Mouse (Mus musculus) layer of hippocampus, adult 2 months (tissue): Measurements from ENCODE around the gene Tcf7l2. TPM values are rescaled to one million over a fixed set of nuclear protein-coding genes. Genes with fewer than 3 reads are reported as not detected.
A peak's percentile ranks its signal among the peaks of the same experiment; 100 is the strongest.

ENCODE experiments used
- DNase-seq, 2 experiments: peaks; one replicate each; pipeline ENCODE4 v3.0.0; 2022; ENCODE audit warnings: low spot score in 2 of 2
- H3K27ac ChIP-seq: fragments of 200-600 bp; 2 replicates; pipeline ENCODE4 v1.8.1; 2022
- H3K4me3 ChIP-seq: fragments of 200-600 bp; 2 replicates; pipeline ENCODE4 v1.8.1; 2022; ENCODE audit warnings: mild to moderate bottlenecking
- CTCF ChIP-seq: fragments of 200-600 bp; conservative IDR thresholded peaks from 2 replicates; pipeline ENCODE4 v1.8.1; 2022; ENCODE audit warnings: antibody characterized with exemption, mild to moderate bottlenecking, moderate library complexity
- long read RNA-seq, 2 experiments: library from polyadenylated mRNA; stranded (forward); transcript quantifications; one replicate each; pipeline ENCODE4 v2.0.0; 2021; ENCODE audit warnings: borderline mapping rate in 2 of 2
- total RNA-seq, 2 experiments: library from RNA; stranded (reverse); gene quantifications; 2 replicates each; pipeline ENCODE4 v1.2.3; 2021

Gene Tcf7l2
- total RNA-seq = 10 to 100 TPM in 1 of 2 experiments, 1 to 10 TPM in 1; 9.9 to 11.3 TPM
- long read RNA-seq, experiment 1, partial matches to known transcripts = 1 of 2 reads
- long read RNA-seq, experiment 1, other reads (novel, unspliced or antisense) = 1 of 2 reads
- long read RNA-seq, experiment 2, partial matches to known transcripts = 2 of 7 reads
- long read RNA-seq, experiment 2, other reads (novel, unspliced or antisense) = 3 of 7 reads

DNA sequence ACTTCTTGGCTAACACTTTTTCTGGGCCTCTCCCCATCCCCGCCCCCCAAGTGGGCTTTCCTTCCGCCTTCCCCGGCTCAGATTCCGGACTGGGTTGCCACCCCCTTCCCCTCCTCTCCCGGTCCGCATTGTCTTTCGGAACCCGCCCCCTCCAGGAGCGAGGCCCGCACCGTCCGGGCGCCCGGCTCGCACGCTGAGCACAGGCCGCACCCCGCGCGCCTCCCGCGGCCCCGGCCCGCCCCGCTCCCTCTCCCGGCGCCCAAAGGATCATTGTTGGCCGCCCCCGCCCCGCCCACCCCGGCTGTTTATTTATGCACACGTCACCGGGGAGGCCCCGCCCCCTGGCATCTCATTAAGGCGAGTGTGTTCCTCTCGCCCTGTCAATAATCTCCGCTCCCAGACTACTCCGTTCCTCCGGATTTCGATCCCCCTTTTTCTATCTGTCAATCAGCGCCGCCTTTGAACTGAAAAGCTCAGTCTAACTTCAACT, at the start of gene Tcf7l2:
Gene Tcf7l2 (plus strand): TSS at position 382 of the 490 bp plus-strand sequence.
- peak within 1 kb of the TSS; percentile 63 for H3K4me3 ChIP-seq
- H3K27ac ChIP-seq = peak within 1 kb of the TSS; percentile 87
- peak; percentile 47 to 59 for DNase-seq
- peak; percentile 21 for TF ChIP-seq CTCF

GRCm38 (mm10) chr19:55694651-55695050, 47.0 kb upstream of the Tcf7l2 start:
- no peak for DNase-seq
- TF ChIP-seq CTCF = no peak
- Histone ChIP-seq H3K27ac (no peak overlapping the region), H3K4me3 (no peak overlapping the region)

DNA sequence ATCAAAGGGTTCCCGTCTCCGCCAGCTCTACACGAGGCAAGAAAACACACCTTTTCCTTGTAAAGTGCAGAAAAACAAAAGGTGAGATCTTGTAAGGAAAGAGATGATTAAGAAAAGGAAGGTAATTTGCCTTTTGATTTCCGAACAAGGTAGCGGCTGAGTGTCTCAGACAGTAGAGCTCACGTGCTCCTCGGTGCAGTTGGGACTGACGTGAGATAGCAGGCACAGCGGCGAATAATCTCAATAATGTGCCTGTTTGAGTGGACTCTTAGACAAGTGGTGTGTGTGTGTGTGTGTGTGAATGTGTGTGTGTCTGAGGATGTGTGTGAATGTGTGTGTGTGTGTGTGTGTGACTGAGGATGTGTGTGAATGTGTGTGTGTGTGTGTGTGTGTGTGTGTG, 46.2 kb upstream of the Tcf7l2 start:
- Histone ChIP-seq H3K4me3 (no peak overlapping the region), H3K27ac (no peak overlapping the region)
- no peak for TF ChIP-seq CTCF
- DNase-seq = no peak

- H3K4me3 ChIP-seq = no peak overlapping the region
- H3K27ac ChIP-seq = no peak overlapping the region
- TF ChIP-seq CTCF = no peak
- DNase-seq = no peak
Measured at GRCm38 (mm10) chr19:55698892-55699291, 42.7 kb upstream of the Tcf7l2 start.

DNA sequence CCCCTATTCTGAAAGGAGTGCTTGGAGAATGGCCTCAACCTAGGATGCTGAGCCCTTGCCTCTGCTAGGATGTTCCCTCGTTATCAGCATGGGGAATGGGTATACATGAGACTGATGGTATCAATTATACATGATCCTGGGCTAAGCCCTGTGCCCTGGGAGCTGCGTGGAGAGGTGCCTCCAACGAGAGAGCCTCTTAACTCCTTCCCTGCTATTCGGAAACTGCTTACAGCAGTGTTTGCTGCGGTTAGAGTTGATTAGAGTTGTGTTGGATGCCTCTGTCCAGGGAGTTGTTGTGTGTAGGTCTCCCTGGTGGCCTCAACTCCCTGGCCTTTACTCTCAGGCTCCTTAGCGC, 41.4 kb upstream of the Tcf7l2 start:
- DNase-seq = no peak
- H3K27ac ChIP-seq = no peak overlapping the region
- no peak overlapping the region for H3K4me3 ChIP-seq
- TF ChIP-seq CTCF = no peak

- TF ChIP-seq CTCF = no peak
- no peak for DNase-seq
Measured at GRCm38 (mm10) chr19:55700569-55701282, 40.9 kb upstream of the Tcf7l2 start.

DNA sequence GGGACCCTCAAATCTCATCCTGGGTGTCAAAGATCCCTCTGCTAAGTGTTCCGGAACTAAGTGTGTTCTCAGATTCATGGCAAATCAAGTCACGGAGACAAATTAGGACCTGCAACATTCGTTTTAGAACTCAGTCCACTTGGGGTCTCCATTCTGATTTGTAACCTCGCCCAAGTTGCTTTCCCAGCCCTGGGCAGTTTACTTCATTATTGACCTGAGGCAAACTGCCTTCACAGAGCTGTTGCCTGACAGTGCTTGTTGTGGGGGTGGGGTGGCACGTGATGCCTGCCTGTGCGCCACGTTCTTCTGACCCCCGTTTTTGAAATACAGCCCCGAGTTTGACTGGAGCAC, 40.4 kb upstream of the Tcf7l2 start:
- no peak for TF ChIP-seq CTCF
- no peak overlapping the region for H3K27ac ChIP-seq
- H3K4me3 ChIP-seq = no peak overlapping the region
- no peak for DNase-seq

More at GRCm38 (mm10) chr19:55700569-55701282, 40.9 kb upstream of the Tcf7l2 start:
- no peak overlapping the region for H3K27ac ChIP-seq
- H3K4me3 ChIP-seq = no peak overlapping the region

GRCm38 (mm10) chr19:55702081-55702480, 39.5 kb upstream of the Tcf7l2 start:
- no peak overlapping the region for H3K27ac ChIP-seq
- no peak for TF ChIP-seq CTCF
- DNase-seq = no peak
- H3K4me3 ChIP-seq = no peak overlapping the region

DNA sequence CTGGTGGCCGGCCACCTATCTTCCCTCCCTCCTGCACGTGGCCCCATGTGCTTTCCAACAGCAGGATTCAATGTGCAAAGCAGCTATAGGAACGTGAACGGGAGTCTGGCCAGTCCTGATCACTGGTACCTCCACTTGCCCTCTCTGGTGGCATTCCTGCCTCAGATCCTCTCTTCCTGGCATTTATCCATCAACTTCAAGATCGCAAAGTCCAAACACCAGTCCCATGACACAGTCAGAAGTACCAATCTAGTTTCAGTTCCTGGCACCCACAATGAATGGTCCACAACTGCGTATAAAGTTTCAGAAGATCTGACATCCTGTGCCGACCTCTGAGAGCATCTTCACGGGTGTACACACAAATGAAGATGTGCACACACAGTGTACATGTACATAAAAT, 38.9 kb upstream of the Tcf7l2 start:
- DNase-seq = no peak
- TF ChIP-seq CTCF = no peak
- no peak overlapping the region for H3K27ac ChIP-seq
- no peak overlapping the region for H3K4me3 ChIP-seq

GRCm38 (mm10) chr19:55704071-55704470, 37.5 kb upstream of the Tcf7l2 start:
- TF ChIP-seq CTCF = no peak
- Histone ChIP-seq H3K4me3 (no peak overlapping the region), H3K27ac (no peak overlapping the region)
- DNase-seq = no peak

GRCm38 (mm10) chr19:55706300-55706699, 35.3 kb upstream of the Tcf7l2 start:
- no peak overlapping the region for H3K27ac ChIP-seq
- no peak for DNase-seq
- H3K4me3 ChIP-seq = no peak overlapping the region
- no peak for TF ChIP-seq CTCF

DNA sequence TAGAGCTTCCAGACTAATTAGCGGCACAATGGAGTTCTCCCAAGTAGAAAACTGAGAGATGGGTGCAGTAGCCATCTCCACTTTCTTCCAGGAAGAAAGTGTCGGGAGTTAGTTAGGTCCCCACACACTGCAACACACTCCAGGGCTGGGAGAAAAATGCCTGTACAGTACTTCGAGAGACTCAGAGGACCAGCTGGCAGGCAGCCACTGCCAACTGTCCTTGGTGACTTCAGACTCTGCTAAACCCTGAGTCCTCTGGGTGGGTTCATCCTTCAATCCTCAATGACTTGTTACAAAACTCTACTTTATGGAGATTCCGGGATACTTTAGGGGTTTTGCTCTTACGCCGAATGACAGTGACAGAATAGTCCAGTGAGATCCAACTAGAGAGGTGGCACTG, 34.8 kb upstream of the Tcf7l2 start:
- TF ChIP-seq CTCF = no peak
- Histone ChIP-seq H3K27ac (no peak overlapping the region), H3K4me3 (no peak overlapping the region)
- DNase-seq = no peak

GRCm38 (mm10) chr19:55708031-55708554, 33.5 kb upstream of the Tcf7l2 start:
- Histone ChIP-seq H3K4me3 (no peak overlapping the region), H3K27ac (no peak overlapping the region)
- no peak for DNase-seq
- no peak for TF ChIP-seq CTCF

DNA sequence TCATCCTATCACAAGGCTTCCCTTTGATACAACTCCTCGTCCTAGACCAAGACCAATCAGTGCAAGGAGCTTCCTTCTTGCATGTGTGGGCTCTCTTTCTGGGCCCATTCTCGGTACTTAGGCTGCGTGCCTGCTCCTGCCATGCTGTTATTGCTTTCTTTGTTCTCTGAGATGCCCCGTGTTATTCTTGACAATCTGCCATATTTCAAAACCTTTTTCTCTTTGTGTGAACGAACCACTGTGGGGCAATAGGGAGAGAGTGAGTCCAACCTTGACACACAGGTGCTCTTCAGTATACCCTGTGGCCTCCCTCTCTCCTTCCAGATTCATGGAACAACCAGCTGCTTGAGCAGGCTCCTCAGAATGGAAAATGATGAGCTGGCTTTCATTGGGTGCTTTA, 30.8 kb upstream of the Tcf7l2 start:
- TF ChIP-seq CTCF = no peak
- no peak overlapping the region for H3K27ac ChIP-seq
- DNase-seq = no peak
- H3K4me3 ChIP-seq = no peak overlapping the region
